Mouse (Mus musculus) B cell, adult 62 days (primary cell): ENCODE data around the gene Sox18. TPM values are rescaled to one million over a fixed set of nuclear protein-coding genes. Genes with fewer than 3 reads are reported as not detected.

Experiments
- total RNA-seq: library from RNA; stranded (reverse); gene quantifications from 4 replicates; pipeline ENCODE4 v1.2.4, GENCODE M21; 2023

Gene Sox18
- not detected in 4 replicates for total RNA-seq

DNA sequence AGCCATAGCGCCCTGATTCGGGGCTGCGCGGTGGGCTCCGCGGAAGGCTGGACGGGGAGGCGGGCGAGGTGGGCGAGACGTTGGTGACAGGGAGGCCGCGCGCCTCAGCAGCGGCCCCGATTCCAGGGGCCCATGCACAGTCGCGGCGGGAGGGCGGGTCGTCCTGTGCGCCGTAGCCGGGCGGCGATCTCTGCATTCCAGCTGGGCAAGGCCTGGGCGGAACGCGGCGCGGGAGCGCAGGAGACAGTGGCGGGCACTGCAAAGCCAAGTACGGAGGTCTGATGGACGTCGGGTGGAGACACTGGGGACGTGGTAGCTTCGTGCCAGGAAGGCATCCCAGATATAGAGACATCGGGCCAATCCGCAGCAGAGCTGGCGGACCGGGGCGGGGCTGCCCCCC, at the start of gene Sox18:
Sox18 (minus strand) TSS at position 315 of the 400 bp plus-strand sequence.

DNA sequence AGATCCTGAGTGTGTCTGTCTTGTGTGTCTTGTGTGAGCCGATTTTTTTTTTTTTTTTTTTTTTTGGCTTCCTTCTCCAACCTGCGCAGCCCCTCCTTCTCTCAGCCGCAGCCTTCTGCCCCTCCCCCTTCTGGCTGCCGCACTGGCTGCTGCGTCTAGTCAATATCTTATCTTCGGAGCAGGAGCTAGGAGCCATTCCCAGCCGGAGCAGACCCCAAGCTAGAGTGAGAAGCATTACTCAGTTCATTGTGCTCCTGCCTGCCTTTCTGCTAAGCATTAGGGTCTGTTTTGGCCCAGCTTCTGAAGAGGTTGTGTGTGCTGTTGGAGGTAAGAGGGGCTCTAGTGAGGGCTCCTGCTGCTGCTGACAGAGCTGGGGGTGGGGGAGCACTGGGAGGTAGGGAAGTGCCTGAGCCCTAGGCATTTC, 43.5 kb upstream of the Sox18 start, which contains the start of gene Oprl1:
Oprl1 (plus strand) TSS at position 114 of the 424 bp plus-strand sequence.

DNA sequence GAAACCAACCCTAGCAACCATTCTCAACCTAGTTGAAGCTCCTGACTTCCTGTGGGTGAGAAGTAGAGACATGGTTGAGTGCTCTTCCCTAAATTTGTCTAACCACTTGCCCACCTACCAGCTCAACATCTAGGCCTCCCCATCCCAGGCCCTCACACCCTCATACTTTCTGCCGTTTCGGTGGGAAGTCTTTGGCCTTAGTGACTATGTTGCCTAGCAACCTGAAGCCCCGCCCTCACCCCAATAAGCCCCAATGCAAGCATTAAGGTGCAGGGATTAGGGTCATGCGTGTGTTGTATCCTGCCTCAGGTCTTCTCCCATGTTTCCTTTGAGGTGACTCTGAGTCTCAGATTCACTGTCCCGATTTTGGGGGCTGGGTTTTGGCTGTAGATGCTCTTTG, 26.8 kb upstream of the Sox18 start, which contains the start of gene Lkaaear1:
Lkaaear1 (minus strand) TSS at position 202 of the 400 bp plus-strand sequence.

DNA sequence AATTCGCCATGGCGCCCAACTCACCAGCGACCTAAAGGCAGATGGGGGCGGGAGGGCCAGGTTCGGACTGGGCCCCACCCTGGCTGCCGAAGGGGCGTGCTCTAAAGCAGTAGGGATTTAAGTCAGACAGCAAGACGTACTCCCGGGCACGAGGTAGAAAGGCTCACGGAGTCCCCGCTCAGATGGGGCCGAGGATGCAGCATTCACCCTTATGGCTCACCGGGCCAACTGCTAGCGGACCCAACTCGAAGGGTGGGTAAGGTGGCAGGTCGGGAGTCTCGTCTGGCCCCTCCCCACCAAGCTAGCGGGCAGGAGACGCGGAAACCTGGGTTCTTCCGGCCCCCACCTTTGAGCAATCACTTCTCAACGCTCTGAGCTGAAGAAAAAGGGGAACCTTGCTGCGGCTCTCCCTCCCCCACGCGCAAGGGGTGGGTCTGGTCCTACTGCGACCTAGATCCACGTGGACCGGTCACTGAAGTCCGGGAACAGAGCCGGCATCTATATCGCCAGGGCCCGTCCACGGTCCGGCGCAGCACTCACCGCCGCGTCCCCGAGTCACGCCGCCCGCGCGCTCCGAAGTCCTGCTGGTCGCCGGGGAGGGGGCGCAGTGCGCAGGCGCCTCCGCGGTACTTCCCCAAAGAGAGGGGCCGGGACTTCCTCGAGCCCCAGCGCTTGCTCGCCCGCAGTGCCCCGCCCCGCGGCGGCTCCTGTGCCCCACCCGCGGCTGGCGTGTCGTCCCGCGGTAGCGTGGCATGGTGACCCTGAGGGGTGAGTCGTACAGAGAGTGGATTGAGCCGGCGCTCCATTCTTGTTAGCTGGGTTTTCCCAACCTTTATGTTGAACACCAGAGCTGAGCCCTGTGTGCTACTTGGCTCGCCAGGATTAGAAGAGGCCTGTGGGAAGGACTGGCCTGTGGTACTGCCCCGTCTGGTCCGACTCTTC, 22.2 kb upstream of the Sox18 start, which contains the start of gene Rgs19:
Rgs19 (minus strand) TSS at position 639 of the 942 bp plus-strand sequence.

DNA sequence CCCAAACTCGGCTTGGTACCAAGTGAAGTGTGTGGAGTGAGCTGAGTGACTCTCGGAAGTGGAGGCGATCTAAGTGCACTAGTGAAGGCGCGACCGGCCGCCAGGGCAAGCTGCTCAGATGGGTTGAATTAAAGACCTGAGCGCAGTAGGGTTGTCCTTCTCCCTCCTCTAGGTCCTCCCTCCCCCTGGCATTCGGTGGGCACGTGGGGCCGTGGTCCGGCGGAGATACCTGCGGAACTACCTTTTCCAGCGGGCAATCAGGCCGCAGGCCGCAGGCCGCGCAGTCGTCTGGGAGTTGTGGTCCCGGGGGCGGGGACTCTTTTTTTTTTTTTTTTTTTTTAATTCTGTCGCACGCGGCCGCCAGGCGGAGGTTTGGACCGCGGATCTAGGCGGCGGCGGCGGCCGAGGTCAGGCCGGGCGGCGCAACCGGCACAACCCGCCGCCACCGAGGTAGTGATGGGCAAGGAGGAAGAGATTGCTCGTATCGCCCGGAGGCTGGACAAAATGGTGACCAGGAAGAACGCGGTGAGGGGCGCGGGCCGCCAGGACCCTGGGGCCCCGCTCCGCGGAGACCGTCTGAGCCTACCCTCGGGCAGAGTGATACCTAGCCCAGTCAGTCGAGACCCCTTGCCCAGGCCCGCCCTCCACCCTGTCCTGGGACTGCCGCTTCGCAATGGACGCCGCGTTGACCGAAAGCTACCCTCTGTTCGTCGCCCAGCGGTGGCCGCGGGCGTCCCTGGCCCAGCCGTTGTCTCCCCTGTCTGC, 8.7 kb upstream of the Sox18 start, which contains the start of gene Tcea2:
Tcea2 (plus strand) TSS at position 360 of the 765 bp plus-strand sequence.

DNA sequence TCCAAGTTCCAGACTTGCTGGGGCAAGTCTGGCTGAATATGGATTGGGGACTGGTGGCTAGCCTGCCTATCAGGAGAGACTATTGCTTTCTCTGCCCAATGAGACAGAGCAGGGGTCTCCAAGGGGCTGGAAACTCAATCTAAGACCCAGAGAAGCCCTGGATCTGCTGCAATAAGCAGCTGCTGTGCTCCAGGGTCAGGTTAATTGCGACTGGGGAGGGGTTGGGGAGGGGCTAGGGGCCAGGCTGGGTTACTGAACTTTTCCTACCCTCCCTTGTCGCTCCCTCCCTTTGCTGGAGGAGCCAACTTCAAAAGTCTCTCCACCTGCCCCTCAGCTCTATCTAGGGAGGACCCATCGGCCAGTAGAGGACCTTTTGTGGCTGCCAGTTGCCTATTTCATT, 14.7 kb downstream of the Sox18 start, which contains the start of gene Gm29797:
Gm29797 (plus strand) TSS at position 301 of the 400 bp plus-strand sequence.

Other genes starting within 250 kb of the Sox18 start
- 0.78 to 2.7 TPM (median 0.97 TPM) in 4 replicates for gene Zbtb46, start 212.2 kb downstream of the Sox18 start, total RNA-seq
- 0.54 TPM in 1 of 4 replicates, not detected in the others for gene Abhd16b, start 178.4 kb downstream of the Sox18 start, total RNA-seq
- 76.1 to 88.7 TPM (median 83.7 TPM) in 4 replicates for gene Tpd52l2, start 174.5 kb downstream of the Sox18 start, total RNA-seq
- 114 to 126 TPM (median 121 TPM) in 4 replicates for gene Dnajc5, start 151.2 kb downstream of the Sox18 start, total RNA-seq
- 154 to 176 TPM (median 155 TPM) in 4 replicates for gene Uckl1, start 86.7 kb downstream of the Sox18 start, total RNA-seq
- 57.2 to 63.1 TPM (median 59.7 TPM) in 4 replicates for gene Prpf6, start 79.8 kb downstream of the Sox18 start, total RNA-seq
- gene Zfp512b, start 78.8 kb downstream of the Sox18 start, total RNA-seq: 43.7 to 53.6 TPM (median 48.1 TPM) in 4 replicates
- 11.7 to 13.1 TPM (median 13.0 TPM) in 4 replicates for gene Samd10, start 72.4 kb downstream of the Sox18 start, total RNA-seq
- not detected in 4 replicates for gene Gm29797, start 14.6 kb downstream of the Sox18 start, total RNA-seq
- 23.0 to 25.8 TPM (median 23.3 TPM) in 4 replicates for gene Tcea2, start 8.7 kb upstream of the Sox18 start, total RNA-seq
- 147 to 159 TPM (median 155 TPM) in 4 replicates for gene Rgs19, start 22.3 kb upstream of the Sox18 start, total RNA-seq
- not detected in 4 replicates for gene Lkaaear1, start 26.8 kb upstream of the Sox18 start, total RNA-seq
- gene Oprl1, start 43.4 kb upstream of the Sox18 start, total RNA-seq: 0.42 to 1.0 TPM (median 0.80 TPM) in 4 replicates
- gene Myt1, start 91.7 kb upstream of the Sox18 start, total RNA-seq: not detected in 4 replicates
- 40.4 to 49.8 TPM (median 44.9 TPM) in 4 replicates for gene Pcmtd2, start 166.2 kb upstream of the Sox18 start, total RNA-seq
- gene Polr3k, start 192.7 kb upstream of the Sox18 start, total RNA-seq: 9.0 to 16.8 TPM (median 10.7 TPM) in 4 replicates